Mouse (Mus musculus) cerebellum, postnatal 25 days (tissue): ENCODE measurements at regions not wholly inside any gene's neighbourhood (a gene's known extent, or its start where the extent isn't known, plus 50 kb on each side); places are given as distances from the start of the nearest gene placed in this dataset.

Source experiments
- DNase-seq, 2 experiments: peaks; one replicate each; pipeline ENCODE4 v3.0.0; 2021; ENCODE audit warnings: mixed read lengths in 2 of 2

DNA sequence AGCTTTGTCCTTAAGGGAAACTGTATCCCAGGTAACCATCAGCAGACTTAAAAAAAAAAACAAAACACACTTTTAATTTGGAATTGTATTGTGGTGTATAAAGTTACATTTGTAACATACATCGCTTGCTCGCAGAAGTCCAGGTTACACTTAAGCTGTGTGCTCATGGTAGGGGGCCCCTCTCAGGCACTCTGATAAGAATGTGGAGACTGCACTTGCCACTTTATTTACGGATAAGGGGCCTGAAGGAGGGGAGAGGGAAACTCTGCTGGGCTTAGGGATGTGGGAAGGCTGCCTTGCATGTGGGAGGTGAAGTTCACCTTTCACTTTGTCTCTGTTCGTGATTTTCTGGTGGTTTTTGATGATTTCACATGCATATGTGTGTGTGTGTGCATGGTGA is 58.7 kb downstream of the Ccdc185 start:
- DNase-seq: no peak

DNA sequence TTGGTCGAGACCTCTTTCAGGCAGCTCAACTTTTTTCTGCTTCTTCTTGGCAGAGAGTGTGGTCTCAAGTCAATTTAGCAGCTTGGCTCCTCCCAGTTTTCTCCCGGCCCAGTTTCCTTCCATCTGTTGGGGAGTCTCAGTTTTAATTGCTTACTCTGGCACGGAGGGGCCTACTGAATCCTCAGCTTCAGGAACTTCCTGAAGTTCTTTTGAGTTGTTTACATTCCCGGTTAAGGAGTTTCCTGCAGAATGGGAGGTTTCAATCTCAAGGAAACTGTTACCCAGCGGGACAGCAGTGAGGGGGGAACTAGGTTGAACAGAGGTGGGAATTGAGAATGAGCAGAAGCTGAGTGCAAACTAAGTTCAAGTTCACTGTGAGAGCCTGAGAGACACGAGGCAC is 59.2 kb downstream of the Ccdc185 start:
- no peak for DNase-seq

DNA sequence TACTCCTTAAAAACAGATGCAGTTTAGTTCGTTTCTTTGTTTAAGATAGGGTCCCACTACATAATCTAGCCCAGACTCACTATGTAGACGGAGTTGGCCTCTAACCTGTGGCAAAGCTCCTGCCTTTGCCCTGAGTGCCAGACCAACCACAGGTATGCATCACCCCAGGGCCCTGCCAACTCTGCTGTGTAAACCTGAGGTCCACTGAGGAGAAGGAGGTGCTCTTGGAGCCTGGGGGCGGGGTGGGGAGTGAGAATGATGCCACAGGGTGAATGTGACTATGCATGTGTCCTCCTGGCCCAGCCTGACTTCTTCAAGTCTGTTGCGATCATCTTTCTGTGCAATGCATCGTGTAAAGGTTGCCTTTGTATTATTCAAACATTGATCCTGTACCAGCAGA is 61.8 kb downstream of the Ccdc185 start:
- no peak for DNase-seq

DNA sequence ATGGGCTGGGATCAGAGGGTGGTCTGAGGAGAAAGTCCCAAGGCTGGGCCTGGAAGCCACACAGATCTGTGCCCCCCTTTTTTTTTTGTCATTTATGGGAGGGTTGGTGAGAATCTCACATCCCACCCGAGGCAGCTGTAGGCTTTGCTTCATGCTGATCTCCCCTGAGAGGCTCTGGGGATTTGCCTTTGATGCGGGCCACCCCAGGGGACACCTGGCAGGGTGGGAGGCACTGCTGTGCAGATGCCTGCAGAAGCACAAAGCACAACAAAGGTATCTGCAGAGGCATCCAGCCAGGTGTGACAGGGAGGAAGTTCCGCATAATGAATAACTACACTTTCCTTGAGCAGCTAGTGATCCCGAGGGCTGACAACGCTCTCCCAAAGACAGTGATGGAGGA is 62.7 kb downstream of the Ccdc185 start:
- DNase-seq: no peak

DNA sequence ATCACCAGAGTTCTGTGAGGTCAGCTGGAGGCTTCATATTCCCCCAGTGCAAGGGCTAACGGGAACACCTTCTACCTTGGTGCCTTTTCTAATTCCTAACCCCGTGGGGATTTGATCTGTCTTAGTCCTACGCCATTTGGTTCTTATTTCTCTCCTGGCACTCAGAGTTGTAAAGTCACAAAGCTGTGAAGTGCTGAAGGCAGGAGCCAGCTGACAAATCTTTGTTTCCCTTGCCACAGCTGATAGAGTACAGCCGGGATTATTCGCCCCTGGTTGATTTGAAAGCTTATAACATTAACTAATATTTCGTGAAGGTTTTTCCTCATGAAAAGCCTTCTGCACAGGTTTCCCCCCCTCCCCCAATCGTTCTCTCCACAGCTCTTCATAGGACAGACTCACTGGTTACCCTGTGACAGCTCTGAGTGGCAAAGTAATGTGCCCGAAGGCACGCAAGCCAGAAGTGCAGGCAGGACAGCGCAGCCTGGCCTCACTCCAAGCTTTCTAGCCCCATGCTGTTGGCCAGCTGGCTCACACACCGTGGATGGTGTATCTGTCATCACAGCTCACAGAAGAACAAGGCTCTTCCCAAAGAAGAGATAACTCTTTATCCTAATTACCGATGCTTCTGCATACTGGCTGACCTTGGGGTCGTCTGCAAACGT is 66.3 kb downstream of the Ccdc185 start:
- DNase-seq: peak; percentile 59 to 79
